Mouse (Mus musculus) liver, adult 2 months (tissue): Measurements from ENCODE around the gene Cnn1. TPM values are rescaled to one million over a fixed set of nuclear protein-coding genes. Genes with fewer than 3 reads are reported as not detected.

Experiments
- DNase-seq: peaks from one replicate; pipeline ENCODE4 v3.0.0-alpha.2; 2011; ENCODE audit warnings: low read depth, low spot score; ENCODE audit errors: extremely low read depth
- H3K27ac ChIP-seq: fragments of 200-500 bp; replicated peaks from 2 replicates; pipeline ENCODE4 v1.5.1; 2012; ENCODE audit warnings: low read depth, mild to moderate bottlenecking, control low read depth, inconsistent platforms, low read length; ENCODE audit not compliant: insufficient read depth
- H3K27me3 ChIP-seq: fragments of 200-500 bp; 2 replicates; pipeline ENCODE4 v1.6.1; 2012; ENCODE audit warnings: mild to moderate bottlenecking, moderate library complexity, low read length, inconsistent platforms; ENCODE audit not compliant: control insufficient read depth, insufficient read depth
- H3K36me3 ChIP-seq: fragments of 200-500 bp; 2 replicates; pipeline ENCODE4 v1.6.1; 2012; ENCODE audit warnings: low read length, inconsistent platforms; ENCODE audit not compliant: control insufficient read depth, insufficient read depth
- H3K4me1 ChIP-seq: fragments of 200-500 bp; 2 replicates; pipeline ENCODE4 v1.6.1; 2011; ENCODE audit warnings: low read length; ENCODE audit not compliant: control insufficient read depth, insufficient read depth
- H3K4me3 ChIP-seq: fragments of 200-500 bp; 2 replicates; pipeline ENCODE4 v1.5.1; 2011; ENCODE audit warnings: low read depth, mild to moderate bottlenecking, control low read depth, low read length, moderate library complexity; ENCODE audit not compliant: insufficient read depth
- H3K79me2 ChIP-seq: fragments of 200-500 bp; 2 replicates; pipeline ENCODE4 v1.6.1; 2012; ENCODE audit warnings: inconsistent platforms, mild to moderate bottlenecking, low read length, moderate library complexity; ENCODE audit not compliant: control insufficient read depth, insufficient read depth
- H3K9ac ChIP-seq: fragments of 200-500 bp; 2 replicates; pipeline ENCODE4 v1.6.1; 2012; ENCODE audit warnings: low read depth, mild to moderate bottlenecking, control low read depth, inconsistent platforms, low read length
- CTCF ChIP-seq: fragments of 200-500 bp; IDR thresholded peaks from 2 replicates; pipeline ENCODE4 v1.5.1; 2011; ENCODE audit warnings: low read depth, low read length, control low read depth
- POLR2A ChIP-seq: fragments of 200-500 bp; IDR thresholded peaks from 2 replicates; pipeline ENCODE4 v1.6.1; 2011; ENCODE audit warnings: low read length, control low read depth; ENCODE audit not compliant: insufficient read depth; ENCODE audit errors: extremely low read depth
- WGBS: fragments of 180-500 bp; shearing (Covaris S2); methylation state at CpG from one replicate; pipeline ENCODE4 v1.1.7; 2018; 5-methylcytosine and 5-hydroxymethylcytosine counted together
- polyA plus RNA-seq: library from polyadenylated mRNA; depleted of rRNA; stranded (reverse); fragments of >200 nt; gene quantifications from 2 replicates; pipeline ENCODE4 v1.2.3, GENCODE M21; 2012; rRNA removed
- total RNA-seq: library from RNA; depleted of rRNA; stranded (reverse); fragments of >200 nt; gene quantifications from 2 replicates; pipeline ENCODE4 v1.2.3, GENCODE M21; 2014; rRNA removed

Gene Cnn1
- 0.28 and 1.0 TPM in 2 replicates for total RNA-seq
- polyA plus RNA-seq: 0.22 and 0.36 TPM in 2 replicates

DNA sequence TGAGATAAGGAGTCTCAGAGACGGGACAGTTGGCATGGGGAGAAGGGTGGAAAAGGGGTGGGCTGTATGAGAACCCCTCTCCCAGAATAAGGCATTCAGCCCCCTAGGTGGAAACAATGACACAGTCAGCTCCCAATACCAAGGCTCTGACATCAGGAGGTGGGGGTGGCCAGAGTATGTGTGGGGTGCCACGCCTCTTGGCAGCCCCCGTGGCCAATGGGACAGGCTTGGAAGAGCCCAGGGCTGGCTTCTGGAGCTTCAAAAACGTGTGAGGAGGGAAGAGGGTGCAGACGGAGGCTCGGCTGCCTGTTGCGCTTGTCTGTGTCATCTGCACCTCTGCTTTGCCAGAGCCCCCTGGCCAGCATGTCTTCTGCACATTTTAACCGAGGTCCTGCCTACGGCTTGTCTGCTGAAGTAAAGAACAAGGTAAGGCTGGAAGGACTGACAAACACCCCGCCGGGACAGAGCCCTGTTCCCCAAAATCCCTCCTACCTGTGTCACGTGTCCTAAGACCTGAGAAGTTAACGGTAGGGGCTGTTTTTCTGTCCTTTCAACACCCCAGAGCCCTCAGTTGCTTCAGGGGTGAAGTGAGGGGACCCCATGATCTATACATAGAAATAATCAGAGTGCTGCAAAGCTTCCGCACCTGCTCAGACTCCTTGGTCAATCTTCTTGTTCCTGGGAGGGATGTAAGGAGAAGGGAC, at the start of gene Cnn1:
TSS of gene Cnn1 (plus strand) at position 224 of the 704 bp plus-strand sequence.
- no peaks in the 10 kb centered on the region for H3K79me2 ChIP-seq
- 12% methylated on average over 14 of the region's 14 CpGs for WGBS
- H3K27me3 ChIP-seq: peaks cover 5% of the 10 kb centered on the region; the same call in 1 of the 2 replicates
- no peak within 1 kb of the TSS for H3K4me3 ChIP-seq
- no peak within 1 kb of the TSS for H3K9ac ChIP-seq
- no peak within 1 kb of the TSS for H3K27ac ChIP-seq
- no peaks in the 10 kb centered on the region for H3K36me3 ChIP-seq
- no peaks in the 10 kb centered on the region for H3K4me1 ChIP-seq
- TF ChIP-seq CTCF (no peak), POLR2A (no peak)
- DNase-seq: no peak

DNA sequence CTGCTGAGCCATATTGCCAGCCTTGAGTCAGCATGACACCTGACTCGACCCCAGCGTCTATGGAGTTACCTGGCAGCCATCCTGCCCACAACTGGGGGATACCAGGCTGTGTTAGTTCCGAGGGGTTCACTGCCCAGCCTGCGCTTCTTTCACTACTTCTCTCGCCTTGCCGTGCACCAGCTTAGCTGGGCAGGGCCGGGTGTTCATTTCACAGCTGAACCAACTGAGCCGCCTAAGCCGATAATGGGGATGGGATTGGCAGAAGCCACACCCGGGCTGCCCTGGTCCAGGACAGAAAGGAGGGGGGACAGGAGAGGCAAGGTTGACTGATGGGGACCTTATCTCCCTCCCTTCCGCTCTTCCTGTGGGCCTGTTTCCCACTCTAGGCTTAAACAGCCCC, 49.7 kb upstream of the Cnn1 start:
- H3K27ac ChIP-seq: no peak overlapping the region
- no peak for DNase-seq
- peaks cover 19% of the 10 kb centered on the region for H3K27me3 ChIP-seq
- no peak overlapping the region for H3K4me3 ChIP-seq
- H3K36me3 ChIP-seq: no peaks in the 10 kb centered on the region
- H3K9ac ChIP-seq: no peak overlapping the region
- no peaks in the 10 kb centered on the region for H3K79me2 ChIP-seq
- 75% methylated on average over 11 of the region's 11 CpGs for WGBS
- no peaks in the 10 kb centered on the region for H3K4me1 ChIP-seq
- no peak for TF ChIP-seq CTCF
- no peak for TF ChIP-seq POLR2A

- Histone ChIP-seq H3K27me3 (peaks cover 19% of the 10 kb centered on the region), H3K27ac (no peak overlapping the region), H3K36me3 (no peaks in the 10 kb centered on the region), H3K9ac (no peak overlapping the region), H3K4me1 (no peaks in the 10 kb centered on the region), H3K79me2 (no peaks in the 10 kb centered on the region), H3K4me3 (no peak overlapping the region)
- TF ChIP-seq CTCF: no peak
- no peak for TF ChIP-seq POLR2A
- 71% methylated on average over 4 of the region's 4 CpGs for WGBS
- no peak for DNase-seq
Observed at GRCm38 (mm10) chr9:22049721-22050270, 49.2 kb upstream of the Cnn1 start.

GRCm38 (mm10) chr9:22050351-22050889, 48.6 kb upstream of the Cnn1 start:
- no peak overlapping the region for H3K9ac ChIP-seq
- H3K27me3 ChIP-seq: peaks cover 19% of the 10 kb centered on the region
- H3K27ac ChIP-seq: no peak overlapping the region
- no peak for DNase-seq
- H3K4me3 ChIP-seq: peak overlapping the region; percentile 6; the same call in 1 of the 2 replicates
- no peaks in the 10 kb centered on the region for H3K36me3 ChIP-seq
- H3K79me2 ChIP-seq: no peaks in the 10 kb centered on the region
- no peak for TF ChIP-seq POLR2A
- no peak for TF ChIP-seq CTCF
- 0 out of 2 replicates have a peak, but pooled peaks cover 2% of the 10 kb centered on the region for H3K4me1 ChIP-seq
- WGBS: 7% methylated on average over 43 of the region's 43 CpGs

DNA sequence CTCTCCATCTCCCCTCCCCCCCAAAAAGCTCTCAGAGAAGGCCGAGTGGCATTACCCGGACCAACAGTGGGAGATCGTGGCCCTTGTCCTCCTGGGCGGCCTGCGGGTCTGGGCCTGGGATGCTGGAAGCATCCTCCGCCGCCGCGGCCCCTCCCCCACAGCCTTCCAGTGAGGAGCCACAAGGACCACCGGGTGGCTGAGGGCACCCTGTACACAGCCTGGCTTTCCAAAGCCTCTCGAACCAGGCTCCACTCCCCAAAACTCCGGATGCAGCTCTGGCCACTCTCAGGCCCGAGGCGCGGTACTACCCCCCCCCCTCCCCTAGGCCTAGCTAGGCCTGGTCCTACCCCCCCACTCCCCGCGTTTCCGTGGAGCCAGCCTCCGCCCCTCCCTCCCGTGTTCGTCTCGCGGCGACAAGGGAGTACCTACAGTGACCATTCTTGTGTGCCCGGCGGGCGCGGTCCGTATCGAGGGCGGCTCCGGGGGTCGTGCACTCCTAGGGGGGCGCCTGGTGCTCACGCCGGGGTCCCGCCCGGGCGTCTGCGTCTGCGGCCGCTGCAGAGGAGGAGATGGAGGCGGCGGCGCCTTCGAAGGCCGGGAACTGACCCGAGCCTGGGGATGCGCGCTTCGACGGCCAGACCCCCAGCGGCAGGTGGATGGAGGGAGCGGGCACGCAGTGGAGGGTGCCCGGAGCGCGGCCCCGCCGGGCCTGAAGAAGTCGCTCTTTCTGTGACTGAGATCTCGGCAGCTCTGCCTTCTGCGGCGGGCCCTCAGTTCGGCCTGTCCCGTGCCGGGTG, 47.7 kb upstream of the Cnn1 start:
- Histone ChIP-seq H3K27me3 (peaks cover 19% of the 10 kb centered on the region), H3K4me1 (peaks cover 6% of the 10 kb centered on the region; the same call in 1 of the 2 replicates), H3K36me3 (no peaks in the 10 kb centered on the region), H3K27ac (no peak overlapping the region), H3K4me3 (no peak overlapping the region), H3K9ac (no peak overlapping the region), H3K79me2 (no peaks in the 10 kb centered on the region)
- DNase-seq: no peak
- 5% methylated on average over 63 of the region's 67 CpGs for WGBS
- TF ChIP-seq POLR2A: no peak
- no peak for TF ChIP-seq CTCF
